Mouse (Mus musculus) liver, postnatal 0 days (tissue): Measurements from ENCODE around the gene Mgat3.

ENCODE experiments used
- CTCF ChIP-seq: sonication (generic); IDR thresholded peaks from 2 replicates; pipeline ENCODE4 v1.5.1; 2016; ENCODE audit warnings: antibody characterized with exemption, low read depth
- EP300 ChIP-seq: IDR thresholded peaks from 2 replicates; pipeline ENCODE4 v1.6.1; 2016; ENCODE audit warnings: antibody characterized with exemption, low read depth, mild to moderate bottlenecking

- TF ChIP-seq CTCF (no peak), EP300 (no peak)
These were observed 48.9 kb upstream of the Mgat3 start for GRCm38 (mm10) chr15:80124651-80125050.
